Mouse (Mus musculus): ENCODE results near the gene Eif4g1. TPM values are rescaled to one million over a fixed set of nuclear protein-coding genes. Genes with fewer than 3 reads are reported as not detected.

The Eif4g1 gene
- polyA plus RNA-seq, 1 experiment, result 232 TPM

DNA sequence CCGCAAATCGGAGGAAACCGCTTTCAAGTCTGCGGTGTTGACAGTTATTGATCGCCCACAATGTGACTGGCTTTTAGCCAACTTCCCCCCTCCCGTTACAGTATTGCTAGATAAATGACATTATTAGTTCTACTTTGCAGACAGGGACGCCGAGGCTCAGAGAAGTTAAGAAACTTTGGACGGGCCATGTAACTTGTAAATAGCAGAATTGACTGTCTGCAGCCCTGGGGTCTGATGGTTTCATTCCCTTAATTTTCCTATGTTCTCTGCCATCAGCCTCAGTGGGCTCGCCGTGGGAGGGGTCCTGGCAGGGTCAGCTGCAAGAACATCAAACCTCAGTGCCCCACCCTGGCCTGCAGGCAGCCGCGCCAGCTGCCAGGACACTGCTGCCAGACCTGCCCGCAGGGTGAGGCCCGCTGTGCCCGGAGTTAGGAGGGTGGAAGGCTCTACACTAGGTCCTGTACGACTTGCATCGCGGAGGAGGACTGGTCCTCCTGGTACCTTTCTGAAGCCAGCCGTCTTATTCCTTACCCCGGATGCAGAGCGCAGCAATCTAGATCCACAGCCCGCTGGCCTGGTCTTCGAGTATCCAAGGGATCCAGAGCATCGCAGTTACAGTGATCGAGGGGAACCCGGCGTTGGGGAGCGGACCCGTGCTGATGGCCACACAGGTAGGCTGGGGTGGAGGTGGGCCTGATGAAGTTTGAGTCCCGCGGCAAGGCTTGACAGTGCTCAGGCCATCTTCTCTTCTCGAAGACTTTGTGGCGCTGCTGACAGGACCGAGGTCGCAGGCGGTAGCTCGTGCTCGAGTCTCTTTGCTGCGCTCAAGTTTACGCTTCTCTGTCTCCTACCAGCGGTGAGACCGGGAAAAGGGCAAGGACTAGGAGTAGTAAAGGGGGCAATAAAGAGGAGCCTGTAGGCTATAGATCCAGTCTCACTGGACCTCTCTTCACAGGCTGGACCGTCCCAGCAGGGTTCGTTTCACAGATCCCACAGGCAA lies 65.9 kb downstream of the Eif4g1 start, which contains the start of gene Thpo:
Gene Thpo, minus strand, starts transcription at position 781 of the 1,000 bp plus-strand sequence.
- Histone ChIP-seq H3ac (ENCODE audit: control insufficient read depth, insufficient read length) (peak within 1 kb of the TSS; percentile 37), H3K27me3 (ENCODE audit: control insufficient read depth, insufficient read depth, insufficient read length) (no peaks in the 10 kb centered on the region), H3K36me3 (ENCODE audit: control insufficient read depth, insufficient read depth) (no peaks in the 10 kb centered on the region), H3K4me2 (ENCODE audit: low read depth) (peak within 1 kb of the TSS; percentile 78), H3K79me2 (ENCODE audit: control insufficient read depth, insufficient read depth) (no peaks in the 10 kb centered on the region), H3K4me3 (peak within 1 kb of the TSS; percentile 25)
- TF ChIP-seq MYOG (IDR thresholded peaks at IDR 0.05; ENCODE audit: control insufficient read depth in 1 of 3, insufficient read depth in 1 of 3, insufficient read length in 2 of 3, low read depth in 2 of 3) (peak in 2 of 3 experiments; percentile 64 to 88), REST (IDR thresholded peaks at IDR 0.05; ENCODE audit: insufficient read depth, insufficient read length) (no peak), TCF3 (IDR thresholded peaks at IDR 0.05; ENCODE audit: insufficient read length, low read depth) (no peak), CEBPB (IDR thresholded peaks at IDR 0.05; ENCODE audit: insufficient read depth, poor library complexity, severe bottlenecking) (no peak), MYOD1 (IDR thresholded peaks at IDR 0.05; ENCODE audit: control insufficient read depth in 1 of 3, insufficient read length in 2 of 3, low read depth in 2 of 3) (peak in 2 of 3 experiments; percentile 38 to 82), SRF (IDR thresholded peaks at IDR 0.05; ENCODE audit: control insufficient read depth, insufficient read length, low read depth) (no peak), POLR2A (IDR thresholded peaks at IDR 0.05; ENCODE audit: insufficient read length, low read depth) (no peak), USF1 (IDR thresholded peaks at IDR 0.05; ENCODE audit: low read depth) (no peak), E2F4 (IDR thresholded peaks at IDR 0.05; ENCODE audit: insufficient read depth) (no peak), MAX (IDR thresholded peaks at IDR 0.05; ENCODE audit: low read depth) (no peak), TCF12 (IDR thresholded peaks at IDR 0.05; ENCODE audit: insufficient read depth, poor library complexity, severe bottlenecking) (no peak), POLR2AphosphoS2 (IDR thresholded peaks at IDR 0.05; ENCODE audit: insufficient read length, low read depth) (no peak)

DNA sequence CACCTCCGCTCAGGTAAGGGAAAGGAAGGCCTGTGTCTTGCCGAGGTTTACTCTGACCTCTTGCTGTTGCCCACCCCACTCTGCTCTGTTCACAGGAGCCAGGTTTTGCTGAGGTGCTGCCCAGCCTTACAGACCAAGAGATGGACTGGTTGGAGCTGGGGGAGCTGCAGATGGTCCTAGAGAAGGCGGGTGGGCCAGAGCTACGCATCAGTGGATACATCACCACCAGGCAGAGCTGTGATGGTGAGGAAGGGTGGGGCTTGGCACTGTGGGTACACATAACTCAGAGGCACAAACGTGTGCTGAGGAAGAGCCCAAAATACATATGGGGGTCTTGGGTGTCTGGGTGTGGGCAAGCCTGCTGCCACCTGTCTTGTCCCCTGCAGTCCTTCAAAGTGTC lies 67.5 kb downstream of the Eif4g1 start:
- no peak overlapping the region for H3K4me3 ChIP-seq
- no peak overlapping the region for H3K4me2 ChIP-seq (ENCODE audit: low read depth)
- H3ac ChIP-seq (ENCODE audit: control insufficient read depth, insufficient read length), result no peak overlapping the region
- no peaks in the 10 kb centered on the region for H3K79me2 ChIP-seq (ENCODE audit: control insufficient read depth, insufficient read depth)
- TF ChIP-seq MAX (IDR thresholded peaks at IDR 0.05; ENCODE audit: low read depth), result no peak
- TF ChIP-seq TCF12 (IDR thresholded peaks at IDR 0.05; ENCODE audit: insufficient read depth, poor library complexity, severe bottlenecking), result no peak
- no peak for TF ChIP-seq POLR2A (IDR thresholded peaks at IDR 0.05; ENCODE audit: insufficient read length, low read depth)
- TF ChIP-seq MYOG (IDR thresholded peaks at IDR 0.05; ENCODE audit: control insufficient read depth in 1 of 3, insufficient read depth in 1 of 3, insufficient read length in 2 of 3, low read depth in 2 of 3), result no peak
- no peak for TF ChIP-seq CEBPB (IDR thresholded peaks at IDR 0.05; ENCODE audit: insufficient read depth, poor library complexity, severe bottlenecking)
- no peak for TF ChIP-seq REST (IDR thresholded peaks at IDR 0.05; ENCODE audit: insufficient read depth, insufficient read length)
- no peak for TF ChIP-seq E2F4 (IDR thresholded peaks at IDR 0.05; ENCODE audit: insufficient read depth)
- no peak for TF ChIP-seq SRF (IDR thresholded peaks at IDR 0.05; ENCODE audit: control insufficient read depth, insufficient read length, low read depth)
- no peak for TF ChIP-seq MYOD1 (IDR thresholded peaks at IDR 0.05; ENCODE audit: control insufficient read depth in 1 of 3, insufficient read length in 2 of 3, low read depth in 2 of 3)
- no peak for TF ChIP-seq POLR2AphosphoS2 (IDR thresholded peaks at IDR 0.05; ENCODE audit: insufficient read length, low read depth)
- no peak for TF ChIP-seq USF1 (IDR thresholded peaks at IDR 0.05; ENCODE audit: low read depth)
- no peak for TF ChIP-seq TCF3 (IDR thresholded peaks at IDR 0.05; ENCODE audit: insufficient read length, low read depth)
- no peaks in the 10 kb centered on the region for H3K36me3 ChIP-seq (ENCODE audit: control insufficient read depth, insufficient read depth)
- H3K27me3 ChIP-seq (ENCODE audit: control insufficient read depth, insufficient read depth, insufficient read length), result no peaks in the 10 kb centered on the region

DNA sequence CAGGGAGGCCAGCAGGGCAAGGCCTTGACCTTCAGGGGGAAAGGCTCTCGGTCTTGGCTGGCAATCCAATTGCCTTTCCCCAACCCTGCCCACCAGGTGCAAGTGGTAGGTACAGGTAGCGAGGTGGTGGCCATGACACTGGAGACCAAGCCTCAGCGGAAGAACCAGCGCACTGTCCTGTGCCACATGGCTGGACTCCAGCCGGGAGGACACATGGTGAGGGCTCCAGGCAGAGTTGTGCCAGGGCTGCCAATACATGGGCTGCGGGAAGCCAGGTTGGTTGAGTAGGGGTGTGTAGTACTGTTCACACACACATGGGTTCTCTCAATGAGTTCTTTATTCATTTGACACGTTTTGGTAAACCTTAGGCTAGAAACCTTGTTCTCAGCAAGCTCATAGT lies 68.1 kb downstream of the Eif4g1 start:
- Histone ChIP-seq H3K79me2 (ENCODE audit: control insufficient read depth, insufficient read depth) (no peaks in the 10 kb centered on the region), H3K36me3 (ENCODE audit: control insufficient read depth, insufficient read depth) (no peaks in the 10 kb centered on the region), H3K27me3 (ENCODE audit: control insufficient read depth, insufficient read depth, insufficient read length) (no peaks in the 10 kb centered on the region), H3K4me2 (ENCODE audit: low read depth) (no peak overlapping the region), H3K4me3 (no peak overlapping the region), H3ac (ENCODE audit: control insufficient read depth, insufficient read length) (no peak overlapping the region)
- TF ChIP-seq POLR2AphosphoS2 (IDR thresholded peaks at IDR 0.05; ENCODE audit: insufficient read length, low read depth) (no peak), TCF3 (IDR thresholded peaks at IDR 0.05; ENCODE audit: insufficient read length, low read depth) (no peak), E2F4 (IDR thresholded peaks at IDR 0.05; ENCODE audit: insufficient read depth) (no peak), MYOD1 (IDR thresholded peaks at IDR 0.05; ENCODE audit: control insufficient read depth in 1 of 3, insufficient read length in 2 of 3, low read depth in 2 of 3) (no peak), REST (IDR thresholded peaks at IDR 0.05; ENCODE audit: insufficient read depth, insufficient read length) (no peak), TCF12 (IDR thresholded peaks at IDR 0.05; ENCODE audit: insufficient read depth, poor library complexity, severe bottlenecking) (no peak), MAX (IDR thresholded peaks at IDR 0.05; ENCODE audit: low read depth) (no peak), CEBPB (IDR thresholded peaks at IDR 0.05; ENCODE audit: insufficient read depth, poor library complexity, severe bottlenecking) (no peak), USF1 (IDR thresholded peaks at IDR 0.05; ENCODE audit: low read depth) (no peak), POLR2A (IDR thresholded peaks at IDR 0.05; ENCODE audit: insufficient read length, low read depth) (no peak), SRF (IDR thresholded peaks at IDR 0.05; ENCODE audit: control insufficient read depth, insufficient read length, low read depth) (no peak), MYOG (IDR thresholded peaks at IDR 0.05; ENCODE audit: control insufficient read depth in 1 of 3, insufficient read depth in 1 of 3, insufficient read length in 2 of 3, low read depth in 2 of 3) (no peak)

DNA sequence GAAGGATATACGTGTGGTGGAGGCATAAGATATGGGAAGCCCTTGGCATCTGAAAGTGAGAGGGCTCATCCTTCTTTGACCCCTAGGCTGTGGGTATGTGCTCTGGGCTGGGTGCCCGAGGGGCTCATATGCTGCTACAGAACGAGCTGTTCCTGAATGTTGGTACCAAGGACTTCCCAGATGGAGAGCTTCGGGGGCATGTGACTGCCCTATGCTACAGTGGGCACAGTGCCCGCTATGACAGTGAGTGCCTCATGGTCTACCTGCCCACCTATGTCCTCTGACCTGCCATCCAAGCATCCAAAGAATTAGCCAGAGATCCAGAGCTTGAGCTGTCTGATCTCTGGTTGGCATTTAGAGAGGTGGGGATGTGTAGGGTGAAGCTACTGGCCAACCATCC lies 68.7 kb downstream of the Eif4g1 start:
- no peaks in the 10 kb centered on the region for H3K36me3 ChIP-seq (ENCODE audit: control insufficient read depth, insufficient read depth)

More for the DNA sequence above, 68.7 kb downstream of the Eif4g1 start:
- Histone ChIP-seq H3K79me2 (ENCODE audit: control insufficient read depth, insufficient read depth) (no peaks in the 10 kb centered on the region), H3K4me3 (no peak overlapping the region), H3K4me2 (ENCODE audit: low read depth) (no peak overlapping the region), H3K27me3 (ENCODE audit: control insufficient read depth, insufficient read depth, insufficient read length) (no peaks in the 10 kb centered on the region), H3ac (ENCODE audit: control insufficient read depth, insufficient read length) (no peak overlapping the region)
- no peak for TF ChIP-seq CEBPB (IDR thresholded peaks at IDR 0.05; ENCODE audit: insufficient read depth, poor library complexity, severe bottlenecking)
- no peak for TF ChIP-seq SRF (IDR thresholded peaks at IDR 0.05; ENCODE audit: control insufficient read depth, insufficient read length, low read depth)
- no peak for TF ChIP-seq MYOG (IDR thresholded peaks at IDR 0.05; ENCODE audit: control insufficient read depth in 1 of 3, insufficient read depth in 1 of 3, insufficient read length in 2 of 3, low read depth in 2 of 3)
- no peak for TF ChIP-seq USF1 (IDR thresholded peaks at IDR 0.05; ENCODE audit: low read depth)
- TF ChIP-seq POLR2AphosphoS2 (IDR thresholded peaks at IDR 0.05; ENCODE audit: insufficient read length, low read depth), result no peak
- TF ChIP-seq TCF3 (IDR thresholded peaks at IDR 0.05; ENCODE audit: insufficient read length, low read depth), result no peak
- no peak for TF ChIP-seq REST (IDR thresholded peaks at IDR 0.05; ENCODE audit: insufficient read depth, insufficient read length)
- TF ChIP-seq MAX (IDR thresholded peaks at IDR 0.05; ENCODE audit: low read depth), result no peak

All from myocyte (in vitro differentiated cells).